Mouse (Mus musculus): Measurements from ENCODE around the gene Tef.

Tef gene

GRCm38 (mm10) chr15:81798421-81798820 is 3.8 kb upstream of the Tef start:
- DNase-seq (ENCODE audit: low spot score), result no peak

DNA sequence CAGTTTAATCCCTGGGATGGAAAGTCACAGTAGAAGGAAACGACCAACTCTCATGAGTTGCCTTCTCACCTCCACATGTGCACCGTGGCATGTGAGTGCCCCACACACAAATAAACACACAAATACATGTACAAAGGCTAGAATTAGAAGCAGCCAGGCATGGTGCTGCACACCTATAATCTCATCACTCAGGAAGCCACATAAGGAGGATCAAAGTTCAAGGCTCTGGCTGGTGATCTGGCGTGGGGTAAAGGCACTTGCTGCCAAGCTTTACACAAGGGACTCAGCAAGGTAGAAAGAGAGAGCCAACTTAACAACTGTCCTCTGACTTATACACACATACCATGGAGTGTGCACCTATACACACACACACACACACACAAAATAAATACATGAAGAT is 1.8 kb upstream of the Tef start:
- no peak for DNase-seq (ENCODE audit: low spot score)

DNA sequence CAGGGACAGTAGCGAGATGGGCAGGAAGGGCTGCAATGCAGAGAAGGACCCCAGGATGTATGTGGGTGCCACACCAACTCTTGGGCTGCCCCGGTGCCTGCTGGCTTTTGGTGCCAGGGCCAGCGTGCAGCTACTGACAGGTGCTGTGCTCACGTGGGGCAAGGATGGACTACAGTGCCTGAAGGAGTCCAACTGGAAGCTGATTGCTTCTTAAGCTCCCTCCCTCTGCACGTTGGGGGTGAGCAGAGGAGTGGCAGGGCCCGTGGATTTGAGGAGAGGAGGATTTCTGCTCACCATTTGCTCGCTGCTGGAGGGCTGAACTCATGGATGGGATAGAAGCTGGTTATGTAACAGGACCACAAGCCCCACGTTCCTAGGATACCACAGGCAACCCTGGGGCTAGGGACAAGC is 725 bp downstream of the Tef start:
- no peak for DNase-seq (ENCODE audit: low spot score)

DNA sequence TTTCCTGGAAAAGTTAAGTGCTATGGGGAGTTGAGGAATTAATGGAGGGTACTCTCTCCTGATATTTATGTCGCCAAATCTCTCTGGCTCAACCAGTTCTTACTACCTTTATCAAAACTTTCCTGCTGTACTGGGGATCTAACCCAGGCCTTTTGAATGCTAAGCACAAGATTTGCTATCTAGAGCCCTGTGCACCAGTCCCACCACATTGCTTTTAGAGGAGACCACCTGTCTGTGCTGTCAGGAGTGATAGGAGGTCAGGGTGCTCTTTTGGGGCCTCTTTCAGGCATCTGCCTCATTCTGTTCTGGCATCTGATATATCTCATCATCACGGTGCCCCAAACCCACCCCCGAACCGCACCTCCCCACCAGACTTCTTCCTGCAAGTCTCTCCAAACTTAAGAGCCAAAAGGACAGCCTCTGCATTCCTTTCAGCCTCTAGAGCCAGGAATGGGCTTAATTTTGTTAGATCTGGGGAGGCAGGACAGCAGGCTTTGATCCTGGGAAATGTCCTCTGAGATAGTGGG is 1.3 kb downstream of the Tef start:
- no peak for DNase-seq (ENCODE audit: low spot score)

DNA sequence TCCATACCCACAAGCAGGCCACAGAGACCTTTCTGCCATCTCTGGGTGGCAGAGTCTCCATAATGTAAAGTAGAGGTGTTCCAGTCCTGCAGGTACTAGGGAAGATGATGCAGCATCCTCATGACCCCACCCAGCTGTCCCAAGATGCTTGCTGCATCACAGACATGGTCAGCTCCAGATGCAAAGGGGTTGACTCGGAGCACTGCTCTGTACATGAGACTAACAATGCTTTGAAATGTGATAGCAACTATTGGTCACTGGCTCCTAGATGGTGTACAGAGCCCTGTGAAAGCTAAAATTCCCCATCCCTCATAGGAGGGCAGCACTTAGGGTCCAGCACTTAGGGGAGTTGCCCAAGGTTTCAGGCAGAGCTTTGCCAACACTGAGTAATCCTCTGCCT is 2.0 kb downstream of the Tef start:
- DNase-seq (ENCODE audit: low spot score), result no peak

GRCm38 (mm10) chr15:81804883-81805282 is 2.7 kb downstream of the Tef start:
- no peak for DNase-seq (ENCODE audit: low spot score)

- DNase-seq (ENCODE audit: low spot score), result peak; percentile 28
These were observed 3.4 kb downstream of the Tef start for GRCm38 (mm10) chr15:81805624-81806023.

DNA sequence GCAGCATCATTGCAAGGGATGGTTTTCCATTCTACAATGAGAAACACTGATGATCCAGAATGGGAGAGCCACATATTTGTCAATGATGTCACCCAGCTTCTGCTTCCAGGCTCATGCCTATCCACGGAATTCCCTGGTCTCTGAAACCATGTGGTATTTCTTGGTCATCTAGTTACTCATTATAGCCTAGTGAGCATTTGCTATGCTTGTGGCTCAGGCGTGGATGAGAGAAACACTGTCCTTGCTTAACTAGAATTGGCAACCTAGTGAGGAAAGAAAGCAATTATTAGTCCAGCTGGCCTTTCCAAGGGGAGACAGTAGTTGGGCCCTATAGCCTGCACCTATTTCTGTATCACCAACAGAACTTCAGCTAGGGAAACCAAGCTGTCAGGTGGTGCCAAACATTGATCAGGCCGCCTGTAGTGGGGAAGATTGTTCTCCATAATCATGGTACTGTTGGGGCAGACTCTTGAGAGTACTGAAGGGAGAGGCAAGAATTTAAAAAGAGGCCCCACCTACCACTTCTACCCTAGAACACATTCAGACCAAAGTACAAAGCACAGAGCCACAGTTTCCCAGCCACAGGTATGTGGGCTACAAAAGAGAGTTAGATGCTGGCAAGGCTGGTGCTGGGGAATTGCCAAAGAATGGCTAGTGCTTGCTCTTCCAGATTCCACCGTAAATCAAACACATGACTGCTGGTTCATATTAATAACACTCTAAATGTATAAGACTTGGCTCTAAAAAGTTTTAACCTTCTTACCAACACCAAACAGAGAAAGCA is 4.6 kb downstream of the Tef start:
- DNase-seq (ENCODE audit: low spot score), result no peak

DNA sequence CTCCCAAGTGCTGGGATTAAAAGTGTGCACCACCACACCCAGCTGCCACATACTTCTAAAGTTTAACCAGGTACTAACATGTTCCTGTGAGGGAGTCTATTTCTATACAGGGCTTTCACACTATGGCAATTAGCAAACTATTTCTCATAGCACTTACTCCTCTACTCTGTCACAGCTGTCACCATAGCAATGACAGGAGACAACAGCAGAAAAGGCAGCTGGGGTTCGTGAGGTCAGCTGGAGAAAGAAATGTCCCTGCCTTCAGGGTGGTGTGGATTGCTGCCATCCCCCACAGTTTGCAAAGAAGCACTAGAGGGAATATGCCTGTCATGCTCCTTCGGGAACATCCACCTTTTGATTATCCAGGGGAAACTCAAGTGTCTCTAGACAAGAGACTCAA is 6.6 kb downstream of the Tef start:
- DNase-seq (ENCODE audit: low spot score), result no peak

GRCm38 (mm10) chr15:81809550-81809949 is 7.3 kb downstream of the Tef start:
- no peak for DNase-seq (ENCODE audit: low spot score)

GRCm38 (mm10) chr15:81810150-81810549 is 7.9 kb downstream of the Tef start:
- DNase-seq (ENCODE audit: low spot score), result peak; percentile 60

- peak; percentile 99 for DNase-seq (ENCODE audit: low spot score)
These were observed 8.7 kb downstream of the Tef start for GRCm38 (mm10) chr15:81810671-81811598.

DNA sequence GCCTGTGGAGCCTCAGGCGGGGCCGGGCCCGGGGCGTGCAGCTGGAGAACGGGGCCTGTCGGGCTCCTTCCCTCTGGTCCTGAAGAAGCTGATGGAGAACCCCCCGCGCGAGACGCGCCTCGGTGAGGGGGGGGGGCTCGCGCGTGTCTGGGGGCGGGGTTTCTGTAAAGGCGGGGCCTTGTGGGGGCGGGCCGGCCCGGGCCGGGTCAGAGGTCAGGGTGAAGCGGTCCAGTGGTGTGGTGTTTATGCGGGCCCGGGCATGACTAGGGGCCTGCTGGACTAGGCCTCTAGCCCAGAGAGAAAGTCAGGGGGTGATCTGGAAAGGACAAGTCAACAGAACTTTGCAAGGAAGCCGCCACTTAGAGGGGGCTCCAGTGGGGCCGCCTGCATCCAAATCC is 9.4 kb downstream of the Tef start:
- no peak for DNase-seq (ENCODE audit: low spot score)

DNA sequence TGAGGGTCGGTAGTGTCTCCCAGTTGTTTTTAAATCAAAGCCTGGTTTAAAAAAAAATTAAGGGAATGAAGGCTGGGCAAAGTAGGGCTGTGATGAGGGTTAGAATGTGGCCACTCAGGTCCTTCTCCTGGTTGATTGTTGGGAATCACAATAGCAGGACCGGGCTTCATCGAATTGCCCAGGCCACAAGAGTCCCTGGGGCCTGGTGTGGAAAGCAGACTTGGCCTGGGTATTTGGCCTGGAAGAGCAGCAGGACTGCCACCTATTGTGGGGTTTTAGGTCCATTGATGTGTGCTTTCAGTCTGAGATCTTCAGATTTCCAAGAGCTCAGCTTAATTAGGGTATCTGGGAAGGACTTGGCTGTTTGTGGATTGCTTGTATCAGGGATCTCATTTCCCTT is 10.1 kb downstream of the Tef start:
- no peak for DNase-seq (ENCODE audit: low spot score)

DNA sequence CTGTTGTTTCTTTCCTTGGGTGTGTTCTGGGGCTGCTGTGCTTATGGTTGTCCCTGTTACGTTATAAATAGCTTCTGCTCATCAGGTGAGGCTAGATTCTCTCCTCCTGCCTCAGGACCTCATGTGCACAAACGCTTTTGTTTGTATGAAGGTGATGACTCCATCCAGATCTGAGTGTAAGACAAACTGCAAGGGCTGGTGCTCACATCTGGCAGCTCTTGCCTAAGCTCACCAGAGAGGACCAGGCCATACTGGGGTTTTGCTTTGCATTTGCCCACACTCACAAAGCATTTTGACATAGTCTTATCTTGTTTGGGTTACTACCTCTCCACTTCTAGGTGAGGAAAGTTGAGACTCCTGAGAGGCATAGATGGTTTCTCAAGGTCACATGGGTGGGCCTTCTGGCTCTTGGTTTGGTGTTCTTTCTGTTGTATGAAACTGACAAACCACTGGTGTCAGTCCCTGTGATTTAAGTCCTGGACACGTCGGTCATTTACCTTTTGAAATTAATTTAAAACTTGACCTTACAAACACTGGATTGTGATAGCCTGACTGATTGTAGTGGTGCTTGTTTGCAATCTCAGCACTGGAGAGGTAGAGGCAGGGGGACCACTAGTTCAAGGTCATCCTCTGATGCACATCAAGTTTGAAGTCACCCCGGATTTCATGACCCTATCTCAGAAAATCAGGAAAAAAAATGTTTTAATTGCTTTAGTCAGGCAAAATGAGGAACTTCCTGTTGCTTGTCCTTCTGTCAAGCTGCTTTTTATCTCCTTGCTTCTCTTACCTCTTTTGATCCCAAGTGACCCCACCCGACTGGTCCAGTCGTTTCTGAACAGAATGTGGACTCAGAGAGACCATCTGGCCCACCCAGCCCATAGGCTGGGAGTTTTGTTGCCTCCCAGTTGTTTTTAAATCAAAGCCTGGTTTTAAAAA is 10.7 kb downstream of the Tef start:
- no peak for DNase-seq (ENCODE audit: low spot score)

DNA sequence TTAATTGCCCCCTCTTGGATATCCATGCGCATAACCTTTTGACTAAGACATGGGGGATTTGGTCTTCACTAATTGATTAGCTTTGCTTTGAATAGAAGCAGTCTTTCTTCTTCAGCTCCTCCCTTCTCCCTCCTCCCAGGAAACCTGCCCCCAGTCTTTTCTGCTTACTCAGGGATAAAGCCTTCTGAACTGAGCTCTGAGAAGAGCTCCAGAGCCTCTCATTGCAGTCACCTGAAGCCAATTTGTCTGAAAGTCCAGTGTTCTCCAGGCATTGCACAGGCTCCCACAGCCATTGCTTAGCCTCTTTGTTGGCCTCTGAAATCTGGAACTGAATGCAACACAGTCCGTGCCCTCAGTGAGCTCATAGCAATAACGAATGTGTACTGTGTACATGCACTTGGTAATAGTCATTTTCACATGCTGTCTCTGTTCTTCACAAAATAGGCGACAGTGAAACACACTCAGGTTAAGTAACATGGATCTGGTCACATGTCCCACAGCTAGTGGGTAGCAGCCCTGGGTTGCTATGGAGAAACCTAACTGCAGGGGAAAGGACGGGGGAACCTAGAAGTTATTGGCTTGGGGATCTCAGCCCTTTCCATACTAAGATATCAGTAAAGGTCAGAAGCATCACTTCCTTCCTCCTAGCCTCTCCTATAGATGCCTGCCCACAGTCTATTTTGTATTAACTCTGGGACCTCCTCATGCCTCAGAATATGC is 11.9 kb downstream of the Tef start:
- DNase-seq (ENCODE audit: low spot score), result no peak

- no peak for DNase-seq (ENCODE audit: low spot score)
These were observed 12.6 kb downstream of the Tef start for GRCm38 (mm10) chr15:81814716-81815370.

DNA sequence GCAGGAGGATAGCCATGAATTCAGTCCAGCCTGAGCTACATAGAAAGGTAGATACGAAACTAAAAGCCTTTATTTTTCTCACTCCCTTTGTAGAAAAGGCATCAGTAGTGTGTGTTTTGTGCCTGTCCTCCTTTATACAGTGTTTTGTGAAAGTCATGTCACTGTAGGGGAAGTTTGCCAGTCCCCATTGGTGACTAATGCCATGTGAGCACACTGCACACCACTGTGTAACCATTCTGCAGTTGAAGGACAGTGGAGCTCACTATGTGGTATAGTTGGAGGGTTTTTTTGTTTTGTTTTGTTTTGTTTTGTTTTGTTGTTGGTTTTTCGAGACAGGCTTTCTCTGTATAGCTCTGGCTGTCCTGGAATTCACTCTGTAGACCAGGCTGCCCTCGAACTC is 16.2 kb downstream of the Tef start:
- no peak for DNase-seq (ENCODE audit: low spot score)

DNA sequence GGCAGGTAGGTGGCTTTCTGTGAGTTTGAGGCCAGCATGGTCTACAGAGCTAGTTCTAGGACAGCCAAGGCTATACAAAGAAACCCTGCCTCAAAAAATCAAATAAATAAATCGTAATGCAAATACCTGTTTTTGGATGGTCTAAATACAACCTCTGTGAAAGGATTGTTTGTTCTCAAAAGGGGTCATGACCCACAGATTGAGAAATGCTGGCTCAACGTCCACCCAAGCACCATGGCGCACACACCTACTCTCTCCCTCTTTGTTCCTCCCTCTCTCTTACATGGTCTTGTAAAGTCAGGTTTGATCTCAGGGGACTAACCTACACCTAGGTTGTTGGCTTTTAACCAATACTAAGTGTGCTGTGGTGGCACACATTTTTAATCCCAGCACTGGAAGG is 20.4 kb downstream of the Tef start:
- DNase-seq (ENCODE audit: low spot score), result no peak

DNA sequence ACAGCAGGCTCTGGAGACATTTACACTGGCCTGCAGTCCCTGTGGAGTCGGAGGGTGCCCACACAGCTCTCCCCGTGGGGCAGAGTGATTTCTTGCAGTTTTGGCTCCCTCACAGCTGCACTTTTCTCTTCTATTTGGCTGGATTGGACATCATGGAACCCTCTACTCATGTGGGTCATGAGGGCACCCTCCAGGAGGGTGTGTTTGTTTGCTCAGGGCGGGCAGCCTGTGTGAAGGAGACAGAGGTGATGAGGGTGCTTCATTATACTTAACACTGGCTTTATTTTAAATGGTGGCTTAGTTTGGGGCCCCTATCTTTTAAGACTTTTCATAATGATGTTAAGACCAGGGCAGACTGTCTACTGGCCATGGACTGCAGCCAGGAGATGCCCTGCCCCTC is 22.6 kb downstream of the Tef start:
- DNase-seq (ENCODE audit: low spot score), result no peak
